16 mouse cellular contexts compared by ENCODE assay signal in the genomic region with DNA sequence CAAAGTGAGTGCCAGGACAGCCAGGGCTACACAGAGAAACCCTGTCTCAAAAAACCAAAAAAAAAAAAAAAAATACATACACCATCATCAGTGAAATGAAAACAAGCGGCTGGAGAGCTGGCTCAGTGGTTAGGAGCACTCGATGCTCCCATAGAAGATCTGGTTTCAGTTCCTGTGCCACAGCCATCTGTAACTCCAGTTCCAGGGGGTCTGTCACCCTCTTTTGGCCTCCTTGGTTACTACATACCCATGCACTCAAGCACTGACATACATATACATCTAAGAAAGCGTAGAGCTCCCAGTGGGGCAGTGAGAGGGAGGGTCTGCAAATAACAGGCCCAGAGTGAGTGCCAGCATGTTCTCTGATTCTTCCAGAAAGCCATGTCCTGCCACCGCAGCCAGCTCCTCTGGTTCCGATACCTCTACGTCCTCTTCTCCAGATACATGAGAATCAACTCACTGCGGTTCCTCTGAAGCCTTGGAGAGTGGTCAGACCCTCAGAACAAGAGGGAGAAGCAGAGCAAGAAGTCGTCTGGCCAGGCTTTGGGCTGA.
"Had no signal": no experiment of that assay in that cellular context is flagged by ENCODE, and none has a peak within 500 bp of the region (broad histone marks: within the 10 kb centered on the region; RNA-seq: fewer than 3 reads in every experiment).

No protein-coding gene starts in this region.

- ATAC-seq: midbrain, embryonic 13.5 days had no signal

- H3K9me3 ChIP-seq: limb, embryonic 13.5 days; liver, embryonic 15.5 days; midbrain, embryonic 13.5 days; stomach, embryonic 15.5 days had no signal

- H3K4me3 ChIP-seq: layer of hippocampus, adult 2 months; limb, embryonic 13.5 days; liver, embryonic 15.5 days; midbrain, embryonic 13.5 days; myocyte; stomach, embryonic 15.5 days had no signal

- H3K9ac ChIP-seq: limb, embryonic 13.5 days; liver, embryonic 15.5 days; lung, embryonic 14.5 days; midbrain, embryonic 13.5 days; stomach, embryonic 15.5 days had no signal

- H3K4me1 ChIP-seq: limb, embryonic 13.5 days; liver, embryonic 15.5 days; stomach, embryonic 15.5 days had no signal

- H3K27ac ChIP-seq: kidney, postnatal 0 days; layer of hippocampus, adult 2 months; limb, embryonic 13.5 days; liver, embryonic 15.5 days; macrophage; midbrain, embryonic 13.5 days; stomach, embryonic 15.5 days had no signal

- H3K27me3 ChIP-seq: limb, embryonic 13.5 days; liver, embryonic 15.5 days; midbrain, embryonic 13.5 days; stomach, embryonic 15.5 days had no signal

- H3K36me3 ChIP-seq: limb, embryonic 13.5 days; liver, embryonic 15.5 days; midbrain, embryonic 13.5 days; stomach, embryonic 15.5 days had no signal

- DNase-seq: kidney, adult 9 months; kidney, postnatal 4 days; left cerebral cortex, postnatal 4 days; lung, embryonic 14.5 days; lung, postnatal 10 days; right cerebral cortex, postnatal 4 days; spleen, adult 18-20 months; thymus, adult 2 months had no signal

- H3K4me2 ChIP-seq: limb, embryonic 13.5 days; liver, embryonic 15.5 days; lung, embryonic 14.5 days; midbrain, embryonic 13.5 days; stomach, embryonic 15.5 days had no signal
